Mouse (Mus musculus): ENCODE results near the gene Porcn. TPM values are rescaled to one million over a fixed set of nuclear protein-coding genes. Genes with fewer than 3 reads are reported as not detected.

Gene Porcn
- 250 and 287 TPM in 2 replicates for polyA plus RNA-seq (2012; rRNA removed)

- Histone ChIP-seq H3K4me1 (ENCODE audit: control insufficient read depth, insufficient read depth, low read length) (peaks cover 30% of the 10 kb centered on the region), H3K27me3 (ENCODE audit: control insufficient read depth, insufficient read depth, low read length) (no peaks in the 10 kb centered on the region), H3K27ac (ENCODE audit: insufficient read depth, low read length) (peak within 1 kb of the TSS; percentile 97), H3K4me3 (replicated peaks; ENCODE audit: insufficient read depth, low read depth, low read length) (peak within 1 kb of the TSS; percentile 70)
- WGBS, result 9% methylated on average over 38 of the region's 46 CpGs
- TF ChIP-seq CTCF (IDR thresholded peaks at IDR 0.05; ENCODE audit: borderline replicate concordance, insufficient read depth, low read depth, low read length) (no peak), POLR2A (IDR thresholded peaks at IDR 0.05; ENCODE audit: borderline replicate concordance, insufficient read depth, low read length) (peak; percentile 69; the same call in 1 of the 2 replicates)
- peak; percentile 91 to 95 for DNase-seq
Measured at GRCm38 (mm10) chrX:8206015-8206693, at the start of gene Porcn. TSS of gene Porcn (minus strand) at chrX:8206525.

GRCm38 (mm10) chrX:8255807-8256206 lies 49.5 kb upstream of the Porcn start:
- H3K27me3 ChIP-seq (ENCODE audit: control insufficient read depth, insufficient read depth, low read length), result no peaks in the 10 kb centered on the region
- H3K4me3 ChIP-seq (replicated peaks; ENCODE audit: insufficient read depth, low read depth, low read length), result no peak overlapping the region
- DNase-seq, result no peak
- TF ChIP-seq POLR2A (IDR thresholded peaks at IDR 0.05; ENCODE audit: borderline replicate concordance, insufficient read depth, low read length), result no peak
- TF ChIP-seq CTCF (IDR thresholded peaks at IDR 0.05; ENCODE audit: borderline replicate concordance, insufficient read depth, low read depth, low read length), result no peak
- 49% methylated on average over 2 of the region's 6 CpGs for WGBS
- H3K4me1 ChIP-seq (ENCODE audit: control insufficient read depth, insufficient read depth, low read length), result no peaks in the 10 kb centered on the region
- H3K27ac ChIP-seq (ENCODE audit: insufficient read depth, low read length), result no peak overlapping the region

DNA sequence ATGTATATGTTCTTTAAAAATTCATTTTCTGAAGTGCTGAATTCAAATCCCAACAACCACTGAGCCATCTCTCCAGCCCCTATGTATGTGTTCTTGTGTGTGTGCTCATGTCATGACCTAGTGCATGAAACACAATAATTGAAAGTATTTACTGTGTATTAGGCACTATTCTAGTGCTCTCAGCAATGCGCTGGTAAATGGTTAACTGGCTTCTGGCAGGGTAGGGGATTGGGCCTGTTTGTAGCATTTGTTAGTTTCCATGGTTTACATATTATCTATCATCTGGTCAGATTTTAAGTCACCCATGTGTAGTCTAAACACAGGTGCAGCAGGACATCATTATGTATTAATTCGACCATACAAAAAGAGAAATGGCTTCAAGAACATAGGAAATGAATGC lies 47.4 kb upstream of the Porcn start:
- no peak overlapping the region for H3K27ac ChIP-seq (ENCODE audit: insufficient read depth, low read length)
- DNase-seq, result no peak
- H3K27me3 ChIP-seq (ENCODE audit: control insufficient read depth, insufficient read depth, low read length), result no peaks in the 10 kb centered on the region
- H3K4me1 ChIP-seq (ENCODE audit: control insufficient read depth, insufficient read depth, low read length), result no peaks in the 10 kb centered on the region
- WGBS, result 91% methylated on average over 2 of the region's 2 CpGs
- H3K4me3 ChIP-seq (replicated peaks; ENCODE audit: insufficient read depth, low read depth, low read length), result no peak overlapping the region
- TF ChIP-seq CTCF (IDR thresholded peaks at IDR 0.05; ENCODE audit: borderline replicate concordance, insufficient read depth, low read depth, low read length) (no peak), POLR2A (IDR thresholded peaks at IDR 0.05; ENCODE audit: borderline replicate concordance, insufficient read depth, low read length) (no peak)

DNA sequence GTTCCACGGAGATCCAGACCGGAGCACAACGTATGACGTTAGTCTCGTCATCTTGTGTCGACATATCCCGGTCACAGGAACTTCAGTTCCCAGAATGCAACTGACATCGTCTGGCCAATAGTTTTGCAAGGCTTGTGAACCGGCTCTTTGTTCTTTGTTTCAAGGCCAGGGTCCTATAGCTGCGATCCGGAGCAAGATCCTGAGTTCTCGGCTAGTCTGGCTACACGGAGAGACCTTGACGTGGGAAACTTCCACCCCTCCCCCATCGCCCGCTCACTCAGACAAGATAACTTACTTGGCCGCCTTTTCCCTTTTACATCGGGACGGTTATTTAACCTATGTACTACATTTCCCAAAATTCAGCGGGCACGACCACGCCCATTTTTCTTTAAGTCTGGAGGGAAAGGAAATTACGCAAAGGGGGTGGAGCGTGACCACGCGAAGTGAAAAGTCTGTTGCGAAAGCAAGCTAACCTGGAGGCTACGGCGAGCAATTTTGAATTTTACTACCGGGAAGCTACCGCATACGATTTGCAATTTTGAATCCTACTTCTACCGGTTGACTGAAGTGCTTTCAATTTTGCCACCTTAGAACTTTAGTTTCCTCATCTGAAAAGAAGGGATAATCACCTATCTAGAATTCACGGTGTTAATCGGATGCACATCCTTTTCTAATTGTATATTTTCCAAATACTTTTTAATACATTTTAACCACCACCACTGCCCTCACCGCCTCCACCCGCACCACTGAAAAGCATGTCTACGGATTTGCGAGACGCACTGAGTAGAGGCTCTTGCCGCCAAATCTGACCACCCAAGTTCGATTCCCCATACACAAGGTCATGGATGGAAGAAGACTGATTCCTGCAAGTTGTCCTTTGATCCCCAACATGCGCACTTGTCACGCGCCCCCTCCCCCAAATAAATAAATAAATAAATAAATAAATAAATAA lies 46.3 kb upstream of the Porcn start, which contains the start of gene Ftsj1:
TSS of gene Ftsj1 (minus strand) at position 73 of the 952 bp plus-strand sequence.
- Histone ChIP-seq H3K4me3 (replicated peaks; ENCODE audit: insufficient read depth, low read depth, low read length) (peak within 1 kb of the TSS; percentile 94), H3K27ac (ENCODE audit: insufficient read depth, low read length) (peak within 1 kb of the TSS; percentile 76), H3K27me3 (ENCODE audit: control insufficient read depth, insufficient read depth, low read length) (no peaks in the 10 kb centered on the region), H3K4me1 (ENCODE audit: control insufficient read depth, insufficient read depth, low read length) (no peaks in the 10 kb centered on the region)
- 5% methylated on average over 45 of the region's 45 CpGs for WGBS
- peak; percentile 86 to 88 for DNase-seq
- TF ChIP-seq CTCF (IDR thresholded peaks at IDR 0.05; ENCODE audit: borderline replicate concordance, insufficient read depth, low read depth, low read length) (no peak), POLR2A (IDR thresholded peaks at IDR 0.05; ENCODE audit: borderline replicate concordance, insufficient read depth, low read length) (peak; percentile 59; the same call in 1 of the 2 replicates)

- no peak for TF ChIP-seq CTCF (IDR thresholded peaks at IDR 0.05; ENCODE audit: borderline replicate concordance, insufficient read depth, low read depth, low read length)
- peak; percentile 43; the same call in 1 of the 2 replicates for TF ChIP-seq POLR2A (IDR thresholded peaks at IDR 0.05; ENCODE audit: borderline replicate concordance, insufficient read depth, low read length)
- peak overlapping the region; percentile 36 for H3K27ac ChIP-seq (ENCODE audit: insufficient read depth, low read length)
- no peaks in the 10 kb centered on the region for H3K27me3 ChIP-seq (ENCODE audit: control insufficient read depth, insufficient read depth, low read length)
- no peak for DNase-seq
- H3K4me1 ChIP-seq (ENCODE audit: control insufficient read depth, insufficient read depth, low read length), result no peaks in the 10 kb centered on the region
- peak overlapping the region; percentile 94 for H3K4me3 ChIP-seq (replicated peaks; ENCODE audit: insufficient read depth, low read depth, low read length)
- WGBS, result 4% methylated on average over 18 of the region's 18 CpGs
Measured at GRCm38 (mm10) chrX:8251789-8252333, 45.5 kb upstream of the Porcn start.

DNA sequence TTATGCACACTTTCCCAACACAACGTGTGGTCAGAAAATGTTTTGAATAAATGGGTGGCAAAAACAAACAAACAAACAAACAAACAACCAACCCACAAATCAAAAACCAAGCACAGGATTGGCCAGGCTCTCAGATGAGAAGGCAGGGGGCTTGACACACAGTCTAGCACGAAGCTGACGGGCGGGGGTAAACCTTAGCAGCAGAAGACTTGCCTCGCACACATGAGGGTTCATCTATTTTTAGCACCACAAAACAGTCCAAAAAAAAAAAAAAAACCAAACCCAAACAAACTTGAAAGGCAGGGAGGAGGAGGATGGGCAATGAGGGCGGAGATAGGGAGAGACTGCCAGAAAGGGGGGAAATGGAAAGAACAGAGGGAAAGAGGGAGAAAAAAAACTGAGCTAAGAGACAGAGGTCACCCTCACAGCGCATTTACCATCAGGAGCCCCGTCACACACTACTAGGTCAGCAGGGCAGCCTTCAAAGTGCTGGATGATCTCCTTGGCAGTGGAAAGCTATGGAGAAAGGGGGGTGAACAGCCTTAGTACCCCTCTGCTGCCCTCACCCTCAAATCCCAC lies 42.3 kb upstream of the Porcn start:
- no peak for DNase-seq
- no peak for TF ChIP-seq CTCF (IDR thresholded peaks at IDR 0.05; ENCODE audit: borderline replicate concordance, insufficient read depth, low read depth, low read length)
- TF ChIP-seq POLR2A (IDR thresholded peaks at IDR 0.05; ENCODE audit: borderline replicate concordance, insufficient read depth, low read length), result no peak
- no peak overlapping the region for H3K27ac ChIP-seq (ENCODE audit: insufficient read depth, low read length)
- no peaks in the 10 kb centered on the region for H3K27me3 ChIP-seq (ENCODE audit: control insufficient read depth, insufficient read depth, low read length)
- no peaks in the 10 kb centered on the region for H3K4me1 ChIP-seq (ENCODE audit: control insufficient read depth, insufficient read depth, low read length)
- no peak overlapping the region for H3K4me3 ChIP-seq (replicated peaks; ENCODE audit: insufficient read depth, low read depth, low read length)
- WGBS, result 73% methylated on average over 8 of the region's 8 CpGs

- H3K27me3 ChIP-seq (ENCODE audit: control insufficient read depth, insufficient read depth, low read length), result no peaks in the 10 kb centered on the region
- WGBS, result 74% methylated on average over 2 of the region's 2 CpGs
- no peak for TF ChIP-seq CTCF (IDR thresholded peaks at IDR 0.05; ENCODE audit: borderline replicate concordance, insufficient read depth, low read depth, low read length)
- TF ChIP-seq POLR2A (IDR thresholded peaks at IDR 0.05; ENCODE audit: borderline replicate concordance, insufficient read depth, low read length), result no peak
- DNase-seq, result peak in 1 of 2 experiments; percentile 22
- no peaks in the 10 kb centered on the region for H3K4me1 ChIP-seq (ENCODE audit: control insufficient read depth, insufficient read depth, low read length)
- H3K27ac ChIP-seq (ENCODE audit: insufficient read depth, low read length), result no peak overlapping the region
- no peak overlapping the region for H3K4me3 ChIP-seq (replicated peaks; ENCODE audit: insufficient read depth, low read depth, low read length)
Measured at GRCm38 (mm10) chrX:8247680-8248079, 41.4 kb upstream of the Porcn start.
